ENCODE assay signal across 16 mouse cellular contexts in genomic region chr1:69559443-69560090, GRCm38 (mm10).
DNase-seq lines count a peak whose midpoint lies in the region; ATAC-seq and TF ChIP-seq lines count a peak whose summit lies in the region.
"Had no signal": no experiment of that assay in that cellular context is flagged by ENCODE, and none has a peak within 500 bp of the region (broad histone marks: within the 10 kb centered on the region; RNA-seq: fewer than 3 reads in every experiment).

No protein-coding gene starts in this region.

- TF ChIP-seq EP300 in liver, postnatal 0 days (IDR thresholded peaks at IDR 0.05; ENCODE audit: low read depth) = peak; percentile 96

- no peak overlapping the region for H3K4me3 ChIP-seq in heart, embryonic 11.5 days (ENCODE audit: low read depth, low read length)
- no peak overlapping the region for H3K4me3 ChIP-seq in intestine, embryonic 16.5 days (ENCODE audit: low read length)
- no peak overlapping the region for H3K4me3 ChIP-seq in liver, postnatal 0 days (ENCODE audit: low read depth, low read length)
- H3K4me3 ChIP-seq: heart, embryonic 15.5 days; midbrain, embryonic 12.5 days; neural tube, embryonic 13.5 days had no signal

- H3K36me3 ChIP-seq in heart, embryonic 11.5 days (ENCODE audit: control insufficient read depth, insufficient read depth, low read length) = no peaks in the 10 kb centered on the region
- no peaks in the 10 kb centered on the region for H3K36me3 ChIP-seq in intestine, embryonic 16.5 days (ENCODE audit: control insufficient read depth, insufficient read depth, low read length)
- no peaks in the 10 kb centered on the region for H3K36me3 ChIP-seq in liver, postnatal 0 days (replicated peaks; ENCODE audit: insufficient read depth, low read length)
- H3K36me3 ChIP-seq: heart, embryonic 15.5 days; midbrain, embryonic 12.5 days; neural tube, embryonic 13.5 days had no signal

- H3K9me3 ChIP-seq in heart, embryonic 11.5 days (replicated peaks; ENCODE audit: control insufficient read depth, low read length) = no peaks in the 10 kb centered on the region
- H3K9me3 ChIP-seq in intestine, embryonic 16.5 days (ENCODE audit: control insufficient read depth, low read length) = no peaks in the 10 kb centered on the region
- no peaks in the 10 kb centered on the region for H3K9me3 ChIP-seq in liver, postnatal 0 days (ENCODE audit: low read length)
- H3K9me3 ChIP-seq: heart, embryonic 15.5 days; midbrain, embryonic 12.5 days; neural tube, embryonic 13.5 days had no signal

- H3K4me2 ChIP-seq in heart, embryonic 11.5 days = no peak overlapping the region
- H3K4me2 ChIP-seq in intestine, embryonic 16.5 days (ENCODE audit: low read depth, low read length) = no peak overlapping the region
- H3K4me2 ChIP-seq in liver, postnatal 0 days (ENCODE audit: low read depth, low read length) = peak overlapping the region; percentile 31; the same call in 1 of the 2 replicates
- H3K4me2 ChIP-seq: heart, embryonic 15.5 days; midbrain, embryonic 12.5 days; neural tube, embryonic 13.5 days had no signal

- no peak overlapping the region for H3K9ac ChIP-seq in heart, embryonic 11.5 days (ENCODE audit: low read depth, low read length)
- H3K9ac ChIP-seq in intestine, embryonic 16.5 days (ENCODE audit: low read depth, low read length) = no peak overlapping the region
- no peak overlapping the region for H3K9ac ChIP-seq in liver, postnatal 0 days (replicated peaks)
- H3K9ac ChIP-seq: heart, embryonic 15.5 days; midbrain, embryonic 12.5 days; neural tube, embryonic 13.5 days had no signal

- no peak overlapping the region for H3K27ac ChIP-seq in heart, embryonic 11.5 days (ENCODE audit: low read depth, low read length)
- H3K27ac ChIP-seq in intestine, embryonic 16.5 days (ENCODE audit: low read length) = no peak overlapping the region
- no peak overlapping the region for H3K27ac ChIP-seq in liver, postnatal 0 days (ENCODE audit: low read depth)
- H3K27ac ChIP-seq: heart, embryonic 15.5 days; midbrain, embryonic 12.5 days; neural tube, embryonic 13.5 days had no signal

- no peaks in the 10 kb centered on the region for H3K27me3 ChIP-seq in heart, embryonic 11.5 days (ENCODE audit: control insufficient read depth, insufficient read depth, low read length)
- no peaks in the 10 kb centered on the region for H3K27me3 ChIP-seq in intestine, embryonic 16.5 days (replicated peaks; ENCODE audit: control insufficient read depth, insufficient read depth, low read length)
- H3K27me3 ChIP-seq in liver, postnatal 0 days (ENCODE audit: insufficient read depth, low read length) = no peaks in the 10 kb centered on the region
- H3K27me3 ChIP-seq: heart, embryonic 15.5 days; midbrain, embryonic 12.5 days; neural tube, embryonic 13.5 days had no signal

- no peaks in the 10 kb centered on the region; the same call in 1 of the 2 replicates for H3K4me1 ChIP-seq in heart, embryonic 11.5 days (ENCODE audit: control insufficient read depth, insufficient read depth, low read length)
- no peaks in the 10 kb centered on the region for H3K4me1 ChIP-seq in intestine, embryonic 16.5 days (ENCODE audit: control insufficient read depth, insufficient read depth, low read length)
- peaks cover 5% of the 10 kb centered on the region; the same call in 1 of the 2 replicates for H3K4me1 ChIP-seq in liver, postnatal 0 days (ENCODE audit: insufficient read depth)
- H3K4me1 ChIP-seq: heart, embryonic 15.5 days; midbrain, embryonic 12.5 days; neural tube, embryonic 13.5 days had no signal

- 0 out of 2 replicates have a peak, but pooled peaks have one; percentile 35 for ATAC-seq in heart, embryonic 11.5 days (replicated peaks; ENCODE audit: insufficient number of reproducible peaks, low FRiP score, low TSS enrichment)
- ATAC-seq in intestine, embryonic 16.5 days = 0 out of 2 replicates have a peak, but pooled peaks have one; percentile 60
- ATAC-seq in liver, postnatal 0 days = peak; percentile 91
- ATAC-seq: forebrain, embryonic 14.5 days had no signal

- WGBS in heart, embryonic 11.5 days (ENCODE audit: insufficient replicate concordance) = 53% methylated on average over 5 of the region's 5 CpGs
- 78% methylated on average over 5 of the region's 5 CpGs for WGBS in intestine, embryonic 16.5 days
- 44% methylated on average over 5 of the region's 5 CpGs for WGBS in liver, postnatal 0 days (ENCODE audit: insufficient replicate concordance)

- no peak for DNase-seq in heart, postnatal 36 days
- DNase-seq in c-Kit-positive CD71-negative TER-119-negative erythroid progenitor cells, embryonic 14.5 days (ENCODE audit: low read depth) = peak; percentile 32
- DNase-seq in liver, postnatal 0 days = no peak
- DNase-seq in layer of hippocampus, adult 8-10 months (ENCODE audit: low spot score in 2 of 2) = no peak
- DNase-seq in thymus, postnatal 14 days = no peak
- DNase-seq in urinary bladder, postnatal 10 days (ENCODE audit: low spot score) = no peak
- DNase-seq: cerebellum, postnatal 10 days; lung, adult 18-20 months; right cerebral cortex, postnatal 14 days; thymus, postnatal 4 days had no signal

- intact Hi-C loops in heart, postnatal 36 days (cut with DNase I) = no loop called here

- no peak for TF ChIP-seq CTCF in liver, postnatal 0 days (IDR thresholded peaks at IDR 0.05; ENCODE audit: low read depth)

Comparison
In these comparisons a context has a peak if more than half of its experiments do, and no peak if none do; other contexts are left out.
1. ATAC-seq: peak in every context shown above with its lines; median percentile 91 in liver, postnatal 0 days; 60 in intestine, embryonic 16.5 days; 35 in heart, embryonic 11.5 days.